Mouse (Mus musculus) brain, embryonic 14.5 days (tissue): ENCODE measurements around the gene Smim4.

Experiments
- CTCF ChIP-seq: fragments of 200-500 bp; IDR thresholded peaks from 2 replicates; pipeline ENCODE4 v1.5.1; 2012; ENCODE audit warnings: inconsistent platforms, mild to moderate bottlenecking, moderate library complexity, borderline replicate concordance; ENCODE audit not compliant: insufficient read depth, insufficient read length; ENCODE audit errors: extremely low read depth
- POLR2A ChIP-seq: fragments of 200-500 bp; IDR thresholded peaks from 2 replicates; pipeline ENCODE4 v1.6.1; 2012; ENCODE audit warnings: mild to moderate bottlenecking, inconsistent platforms, borderline replicate concordance; ENCODE audit not compliant: poor library complexity, insufficient read depth, insufficient read length, severe bottlenecking; ENCODE audit errors: extremely low read depth

- no peak for TF ChIP-seq POLR2A
- TF ChIP-seq CTCF, result no peak
Measured at GRCm38 (mm10) chr14:31140141-31140540, 11.4 kb upstream of the Smim4 start.
